Mouse (Mus musculus) megakaryocyte, embryonic 14.5 days (primary cell): Measurements from ENCODE around the gene Smyd3. TPM values are rescaled to one million over a fixed set of nuclear protein-coding genes. Genes with fewer than 3 reads are reported as not detected.

ENCODE experiments used
- H3K27me3 ChIP-seq: replicated peaks from 2 replicates; pipeline ENCODE3; 2012; ENCODE audit warnings: inconsistent platforms
- H3K36me3 ChIP-seq: replicated peaks from 2 replicates; pipeline ENCODE3; 2012; ENCODE audit warnings: low read length, inconsistent platforms, mixed read lengths
- H3K4me1 ChIP-seq: 2 replicates; pipeline ENCODE4 v1.6.1; 2012; ENCODE audit warnings: inconsistent platforms
- H3K4me3 ChIP-seq: replicated peaks from 2 replicates; pipeline ENCODE3; 2012; ENCODE audit warnings: moderate library complexity, mild to moderate bottlenecking, inconsistent platforms
- H3K9me3 ChIP-seq: 2 replicates; pipeline ENCODE4 v1.6.1; 2012; ENCODE audit warnings: inconsistent platforms
- FLI1 ChIP-seq: IDR thresholded peaks from 2 replicates; pipeline ENCODE4 v1.6.1; 2012; ENCODE audit warnings: low read length, inconsistent platforms, mixed read lengths
- GATA1 ChIP-seq: IDR thresholded peaks from 3 replicates; pipeline ENCODE4 v1.6.1; 2012; ENCODE audit warnings: mixed read lengths, low read length, inconsistent platforms, borderline replicate concordance
- polyA plus RNA-seq: library from polyadenylated mRNA; stranded (reverse); fragments of >175 nt; gene quantifications from 2 replicates; pipeline ENCODE4 v1.2.3, GENCODE M21; 2012; ENCODE audit warnings: low replicate concordance; ENCODE audit not compliant: insufficient read depth

Gene Smyd3
- polyA plus RNA-seq, 1 experiment = 2.4 TPM

- TF ChIP-seq GATA1 = no peak
- TF ChIP-seq FLI1 = no peak
- H3K4me1 ChIP-seq = peaks cover 3% of the 10 kb centered on the region; the same call in 1 of the 2 replicates
- no peak overlapping the region for H3K4me3 ChIP-seq
- no peaks in the 10 kb centered on the region for H3K36me3 ChIP-seq
- no peaks in the 10 kb centered on the region for H3K9me3 ChIP-seq
- H3K27me3 ChIP-seq = no peaks in the 10 kb centered on the region
These were observed 297.6 kb downstream of the Smyd3 start for GRCm38 (mm10) chr1:179220290-179220689.

GRCm38 (mm10) chr1:179218061-179218460 is 299.8 kb downstream of the Smyd3 start:
- no peak overlapping the region for H3K4me3 ChIP-seq
- H3K36me3 ChIP-seq = no peaks in the 10 kb centered on the region
- TF ChIP-seq GATA1 (no peak), FLI1 (no peak)
- H3K27me3 ChIP-seq = peaks cover 2% of the 10 kb centered on the region
- peaks cover 10% of the 10 kb centered on the region for H3K4me1 ChIP-seq
- H3K9me3 ChIP-seq = 0 out of 2 replicates have a peak, but pooled peaks cover 4% of the 10 kb centered on the region

DNA sequence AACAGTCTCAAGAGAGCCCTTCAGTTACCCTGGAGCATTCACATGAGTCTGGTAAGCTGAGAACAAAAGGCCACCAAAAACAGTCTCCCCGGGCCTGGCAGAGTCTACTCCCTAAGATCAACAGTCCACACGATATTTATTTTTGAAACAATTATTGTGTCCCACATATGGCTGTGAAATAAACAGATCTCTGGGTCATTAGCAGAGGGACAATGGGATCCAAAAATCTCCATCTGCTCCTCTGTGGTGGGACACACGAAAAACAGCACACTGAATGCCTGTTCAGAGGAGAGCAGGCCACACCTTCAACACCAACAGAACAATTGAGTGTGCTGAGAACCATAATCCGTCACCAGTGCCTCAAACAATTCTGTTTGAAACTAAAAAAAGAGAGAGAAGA is 300.8 kb downstream of the Smyd3 start:
- H3K36me3 ChIP-seq = no peaks in the 10 kb centered on the region
- H3K4me1 ChIP-seq = peaks cover 10% of the 10 kb centered on the region
- TF ChIP-seq FLI1 (no peak), GATA1 (no peak)
- 0 out of 2 replicates have a peak, but pooled peaks cover 4% of the 10 kb centered on the region for H3K9me3 ChIP-seq
- H3K27me3 ChIP-seq = peaks cover 2% of the 10 kb centered on the region
- H3K4me3 ChIP-seq = no peak overlapping the region

- H3K36me3 ChIP-seq = no peaks in the 10 kb centered on the region
- peaks cover 31% of the 10 kb centered on the region for H3K4me1 ChIP-seq
- H3K9me3 ChIP-seq = 0 out of 2 replicates have a peak, but pooled peaks cover 4% of the 10 kb centered on the region
- TF ChIP-seq FLI1 (no peak), GATA1 (no peak)
- peaks cover 2% of the 10 kb centered on the region for H3K27me3 ChIP-seq
- H3K4me3 ChIP-seq = no peak overlapping the region
These were observed 304.5 kb downstream of the Smyd3 start for GRCm38 (mm10) chr1:179213381-179213780.

DNA sequence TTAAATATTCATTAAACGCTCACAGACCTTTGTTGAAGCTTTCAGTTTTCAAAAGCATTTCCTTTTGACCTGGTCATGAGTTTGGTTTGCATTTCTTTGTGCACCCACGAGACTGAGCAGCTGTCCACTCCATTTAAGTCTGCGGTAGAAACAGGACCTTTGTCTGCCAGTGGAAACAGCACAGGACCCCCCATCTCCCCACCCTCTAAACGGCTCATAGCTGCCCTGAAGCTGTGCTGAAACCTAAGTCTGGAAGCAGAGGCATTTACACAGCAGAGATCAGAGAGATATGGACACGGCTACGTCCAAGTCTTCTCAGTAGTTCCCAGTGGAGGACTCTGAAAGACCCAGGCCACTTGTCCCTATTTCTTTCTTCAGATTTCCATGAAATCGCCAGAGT is 305.5 kb downstream of the Smyd3 start:
- Histone ChIP-seq H3K27me3 (peaks cover 5% of the 10 kb centered on the region), H3K36me3 (no peaks in the 10 kb centered on the region), H3K9me3 (0 out of 2 replicates have a peak, but pooled peaks cover 4% of the 10 kb centered on the region), H3K4me3 (no peak overlapping the region), H3K4me1 (peaks cover 33% of the 10 kb centered on the region)
- no peak for TF ChIP-seq GATA1
- no peak for TF ChIP-seq FLI1

- TF ChIP-seq FLI1 (no peak), GATA1 (no peak)
- H3K27me3 ChIP-seq = peaks cover 7% of the 10 kb centered on the region
- H3K9me3 ChIP-seq = 0 out of 2 replicates have a peak, but pooled peaks cover 4% of the 10 kb centered on the region
- H3K36me3 ChIP-seq = no peaks in the 10 kb centered on the region
- H3K4me1 ChIP-seq = peaks cover 36% of the 10 kb centered on the region
- no peak overlapping the region for H3K4me3 ChIP-seq
These were observed 306.5 kb downstream of the Smyd3 start for GRCm38 (mm10) chr1:179211313-179211712.

GRCm38 (mm10) chr1:179207846-179208595 is 309.8 kb downstream of the Smyd3 start:
- Histone ChIP-seq H3K36me3 (no peaks in the 10 kb centered on the region), H3K4me3 (no peak overlapping the region), H3K9me3 (no peaks in the 10 kb centered on the region), H3K4me1 (peaks cover 29% of the 10 kb centered on the region), H3K27me3 (peaks cover 10% of the 10 kb centered on the region)
- TF ChIP-seq GATA1 = no peak
- no peak for TF ChIP-seq FLI1

- no peaks in the 10 kb centered on the region for H3K36me3 ChIP-seq
- peaks cover 10% of the 10 kb centered on the region for H3K27me3 ChIP-seq
- TF ChIP-seq GATA1 (no peak), FLI1 (no peak)
- no peaks in the 10 kb centered on the region for H3K9me3 ChIP-seq
- H3K4me3 ChIP-seq = no peak overlapping the region
- H3K4me1 ChIP-seq = peaks cover 29% of the 10 kb centered on the region
These were observed 310.6 kb downstream of the Smyd3 start for GRCm38 (mm10) chr1:179207180-179207741.

DNA sequence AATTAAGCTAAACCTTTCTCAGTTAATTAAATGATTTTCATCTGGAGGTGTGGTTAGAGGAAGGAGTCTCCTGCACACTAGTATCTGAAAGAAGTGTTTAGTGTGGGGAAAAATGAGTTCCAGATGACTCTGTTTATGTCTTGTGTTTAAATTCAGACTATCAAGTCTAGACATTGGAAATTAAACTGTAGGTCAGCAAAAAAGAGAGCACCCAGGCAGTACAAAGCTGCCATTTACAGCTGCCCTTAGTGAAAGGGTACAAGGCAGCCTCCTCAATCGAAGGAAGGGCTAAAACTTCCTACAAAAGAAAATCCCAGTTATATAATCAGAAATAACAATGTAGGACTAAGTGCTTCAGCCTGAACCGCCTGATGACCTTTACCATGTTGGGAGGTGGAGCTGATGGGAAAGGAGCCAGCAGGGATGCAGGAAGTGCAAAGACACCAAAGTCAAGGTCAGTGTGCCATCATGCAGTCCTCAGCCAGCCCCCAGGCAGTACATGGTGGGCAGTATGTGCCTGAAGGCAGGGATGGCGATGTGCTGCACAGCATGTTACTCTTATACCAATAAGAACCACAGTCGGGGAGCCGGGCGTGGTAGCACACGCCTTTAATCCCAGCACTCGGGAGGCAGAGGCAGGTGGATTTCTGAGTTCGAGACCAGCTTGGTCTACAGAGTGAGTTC is 319.2 kb downstream of the Smyd3 start:
- Histone ChIP-seq H3K4me1 (peaks cover 27% of the 10 kb centered on the region), H3K36me3 (no peaks in the 10 kb centered on the region), H3K27me3 (peaks cover 20% of the 10 kb centered on the region), H3K4me3 (peak overlapping the region; percentile 85), H3K9me3 (no peaks in the 10 kb centered on the region)
- TF ChIP-seq GATA1 (no peak), FLI1 (no peak)

GRCm38 (mm10) chr1:179197821-179198516 is 319.9 kb downstream of the Smyd3 start:
- Histone ChIP-seq H3K9me3 (peaks cover 2% of the 10 kb centered on the region; the same call in 1 of the 2 replicates), H3K4me1 (peaks cover 27% of the 10 kb centered on the region), H3K36me3 (no peaks in the 10 kb centered on the region), H3K27me3 (peaks cover 18% of the 10 kb centered on the region), H3K4me3 (peak overlapping the region; percentile 42)
- TF ChIP-seq FLI1 (0 out of 2 replicates have a peak, but pooled peaks have one; percentile 29), GATA1 (no peak)
